Mouse (Mus musculus) limb, embryonic 14.5 days (tissue): Measurements from ENCODE around the gene Rab21. TPM values are rescaled to one million over a fixed set of nuclear protein-coding genes. Genes with fewer than 3 reads are reported as not detected.

Experiments
- ATAC-seq: fragments of 200-750 bp; cut with Nextera tagmentation; 2 replicates; pipeline ENCODE4 v1.8.0; 2017; ENCODE audit warnings: low read depth, moderate number of reproducible peaks, moderate TSS enrichment; ENCODE audit not compliant: low FRiP score
- DNase-seq: peaks from one replicate; pipeline ENCODE4 v3.0.0-alpha.2; 2015; ENCODE audit warnings: low spot score
- H3K27ac ChIP-seq: fragments of 300-500 bp; sonication (generic); replicated peaks from 2 replicates; pipeline ENCODE4 v1.5.1; 2014; ENCODE audit warnings: low read depth, mild to moderate bottlenecking, low read length, moderate library complexity, mixed read lengths
- H3K27me3 ChIP-seq: fragments of 300-500 bp; sonication (generic); 2 replicates; pipeline ENCODE4 v1.6.1; 2014; ENCODE audit warnings: low read length, mixed read lengths; ENCODE audit not compliant: control insufficient read depth, insufficient read depth
- H3K36me3 ChIP-seq: fragments of 300-500 bp; sonication (generic); 2 replicates; pipeline ENCODE4 v1.6.1; 2014; ENCODE audit warnings: mild to moderate bottlenecking, low read length, moderate library complexity, mixed read lengths; ENCODE audit not compliant: control insufficient read depth, insufficient read depth
- H3K4me1 ChIP-seq: fragments of 300-500 bp; sonication (generic); 2 replicates; pipeline ENCODE4 v1.6.1; 2014; ENCODE audit warnings: antibody characterized with exemption, low read length, mixed read lengths; ENCODE audit not compliant: control insufficient read depth, insufficient read depth
- H3K4me2 ChIP-seq: fragments of 300-500 bp; sonication (generic); replicated peaks from 2 replicates; pipeline ENCODE4 v1.6.1; 2014; ENCODE audit warnings: low read depth, mild to moderate bottlenecking, low read length, moderate library complexity; ENCODE audit not compliant: severe bottlenecking
- H3K4me3 ChIP-seq: fragments of 300-500 bp; sonication (generic); replicated peaks from 2 replicates; pipeline ENCODE4 v1.5.1; 2014; ENCODE audit warnings: low read length
- H3K9ac ChIP-seq: fragments of 300-500 bp; sonication (generic); 2 replicates; pipeline ENCODE4 v1.6.1; 2014; ENCODE audit warnings: mild to moderate bottlenecking, low read depth, low read length, moderate library complexity; ENCODE audit not compliant: severe bottlenecking
- H3K9me3 ChIP-seq: fragments of 300-500 bp; sonication (generic); 2 replicates; pipeline ENCODE4 v1.6.1; 2016; ENCODE audit warnings: low read length; ENCODE audit not compliant: control insufficient read depth
- POLR2A ChIP-seq: fragments of 200-500 bp; IDR thresholded peaks from 2 replicates; pipeline ENCODE4 v1.8.0; 2012; ENCODE audit warnings: inconsistent platforms, mild to moderate bottlenecking, moderate library complexity, borderline replicate concordance; ENCODE audit not compliant: insufficient read depth, insufficient read length; ENCODE audit errors: extremely low read depth
- WGBS: fragments of 180-500 bp; shearing (Covaris S2); extraction: QIAGEN DNeasy Blood & Tissue Kit; methylation state at CpG from one replicate; pipeline ENCODE4 v1.1.7; 2014; 5-methylcytosine and 5-hydroxymethylcytosine counted together
- polyA plus RNA-seq, 2 experiments: library from polyadenylated mRNA; depleted of rRNA in 1 of 2; stranded (reverse) in 1 of 2; unstranded in 1 of 2; fragments of >200 nt; fragmentation: Nextera tagmentation in 1 of 2; extraction: Ambion mirVana in 1 of 2; gene quantifications; 2 replicates each; pipeline versions ENCODE4 v1.2.1 to v1.2.3; 2012 to 2014

Gene Rab21
- polyA plus RNA-seq, 2 experiments = 8.0 to 19.9 TPM

GRCm38 (mm10) chr10:115358216-115358919, 43.0 kb upstream of the Rab21 start:
- no peak for TF ChIP-seq POLR2A
- Histone ChIP-seq H3K4me2 (no peak overlapping the region), H3K9me3 (no peaks in the 10 kb centered on the region), H3K4me1 (0 out of 2 replicates have a peak, but pooled peaks cover 8% of the 10 kb centered on the region), H3K36me3 (peaks cover 4% of the 10 kb centered on the region; the same call in 1 of the 2 replicates), H3K27ac (no peak overlapping the region), H3K27me3 (no peaks in the 10 kb centered on the region), H3K4me3 (no peak overlapping the region), H3K9ac (no peak overlapping the region)
- no peak for ATAC-seq
- no peak for DNase-seq
- WGBS = 92% methylated on average over 17 of the region's 17 CpGs

- H3K36me3 ChIP-seq = peaks cover 4% of the 10 kb centered on the region; the same call in 1 of the 2 replicates
- WGBS = 92% methylated on average over 5 of the region's 7 CpGs
Measured at GRCm38 (mm10) chr10:115356106-115356505, 40.7 kb upstream of the Rab21 start.

GRCm38 (mm10) chr10:115355016-115355415, 39.6 kb upstream of the Rab21 start:
- Histone ChIP-seq H3K9me3 (no peaks in the 10 kb centered on the region), H3K4me1 (no peaks in the 10 kb centered on the region), H3K36me3 (peaks cover 4% of the 10 kb centered on the region; the same call in 1 of the 2 replicates), H3K27ac (no peak overlapping the region), H3K4me3 (no peak overlapping the region), H3K9ac (no peak overlapping the region), H3K4me2 (no peak overlapping the region), H3K27me3 (no peaks in the 10 kb centered on the region)
- TF ChIP-seq POLR2A = no peak
- no peak for DNase-seq
- 89% methylated on average over 6 of the region's 6 CpGs for WGBS
- ATAC-seq = no peak

More at GRCm38 (mm10) chr10:115356106-115356505, 40.7 kb upstream of the Rab21 start:
- H3K9ac ChIP-seq = no peak overlapping the region
- H3K4me1 ChIP-seq = 0 out of 2 replicates have a peak, but pooled peaks cover 2% of the 10 kb centered on the region
- H3K4me3 ChIP-seq = no peak overlapping the region
- DNase-seq (no peak), ATAC-seq (no peak)
- no peak for TF ChIP-seq POLR2A
- no peak overlapping the region for H3K4me2 ChIP-seq
- no peak overlapping the region for H3K27ac ChIP-seq
- H3K9me3 ChIP-seq = no peaks in the 10 kb centered on the region
- no peaks in the 10 kb centered on the region for H3K27me3 ChIP-seq

GRCm38 (mm10) chr10:115354553-115354952, 39.2 kb upstream of the Rab21 start:
- Histone ChIP-seq H3K9ac (no peak overlapping the region), H3K4me3 (no peak overlapping the region), H3K4me2 (no peak overlapping the region), H3K4me1 (no peaks in the 10 kb centered on the region), H3K36me3 (peaks cover 4% of the 10 kb centered on the region; the same call in 1 of the 2 replicates), H3K9me3 (no peaks in the 10 kb centered on the region), H3K27ac (no peak overlapping the region), H3K27me3 (no peaks in the 10 kb centered on the region)
- no peak for ATAC-seq
- 75% methylated on average over 6 of the region's 6 CpGs for WGBS
- no peak for DNase-seq
- TF ChIP-seq POLR2A = no peak

- no peak overlapping the region for H3K27ac ChIP-seq
- H3K4me1 ChIP-seq = no peaks in the 10 kb centered on the region
- ATAC-seq (no peak), DNase-seq (no peak)
- H3K9me3 ChIP-seq = no peaks in the 10 kb centered on the region
- 78% methylated on average over 2 of the region's 2 CpGs for WGBS
- H3K36me3 ChIP-seq = peaks cover 4% of the 10 kb centered on the region; the same call in 1 of the 2 replicates
- H3K9ac ChIP-seq = no peak overlapping the region
- no peaks in the 10 kb centered on the region for H3K27me3 ChIP-seq
- no peak overlapping the region for H3K4me2 ChIP-seq
- no peak for TF ChIP-seq POLR2A
- H3K4me3 ChIP-seq = no peak overlapping the region
Measured at GRCm38 (mm10) chr10:115350810-115351397, 35.5 kb upstream of the Rab21 start.
